Mouse (Mus musculus): ENCODE measurements around the gene Tmco2.

- TF ChIP-seq RAD21 (IDR thresholded peaks at IDR 0.05; ENCODE audit: low read depth, low read length): no peak
- TF ChIP-seq CTCF (conservative IDR thresholded peaks at IDR 0.05 in 1 of 2, IDR thresholded peaks at IDR 0.05 in 1 of 2; ENCODE audit: low read depth in 2 of 2, low read length in 2 of 2): no peak
- no peak for TF ChIP-seq MYC (IDR thresholded peaks at IDR 0.05; ENCODE audit: low read depth, low read length)
- TF ChIP-seq USF1 (IDR thresholded peaks at IDR 0.05; ENCODE audit: low read depth, low read length): no peak
- no peak for TF ChIP-seq GABPA (IDR thresholded peaks at IDR 0.05; ENCODE audit: insufficient replicate concordance, low read depth, low read length)
- TF ChIP-seq BHLHE40 (IDR thresholded peaks at IDR 0.05; ENCODE audit: low read depth, low read length): no peak
- TF ChIP-seq ZMIZ1 (IDR thresholded peaks at IDR 0.05; ENCODE audit: low read depth, low read length): no peak
- no peak for TF ChIP-seq POLR2A (IDR thresholded peaks at IDR 0.05; ENCODE audit: low read depth, low read length)
- no peak for TF ChIP-seq EP300 (IDR thresholded peaks at IDR 0.05; ENCODE audit: low read length)
- no peak for TF ChIP-seq POLR2AphosphoS2 (IDR thresholded peaks at IDR 0.05; ENCODE audit: low read depth, low read length)
- TF ChIP-seq SMC3 (IDR thresholded peaks at IDR 0.05; ENCODE audit: low read depth, low read length): no peak
- TF ChIP-seq ETS1 (conservative IDR thresholded peaks at IDR 0.05; ENCODE audit: low read depth, low read length): no peak
Observed at GRCm38 (mm10) chr4:121077915-121078646, 30.9 kb downstream of the Tmco2 start.

Data from CH12.LX (cell line).